Mouse (Mus musculus) lung, embryonic 14.5 days (tissue): Measurements from ENCODE around the gene Tnfaip1. TPM values are rescaled to one million over a fixed set of nuclear protein-coding genes. Genes with fewer than 3 reads are reported as not detected.

ENCODE experiments used
- ATAC-seq: fragments of 200-750 bp; cut with Nextera tagmentation; 2 replicates; pipeline ENCODE4 v1.8.0; 2017; ENCODE audit warnings: mild to moderate bottlenecking, moderate TSS enrichment, moderate library complexity; ENCODE audit not compliant: insufficient read depth
- DNase-seq: peaks from one replicate; pipeline ENCODE4 v3.0.0-alpha.2; 2015
- H3K27ac ChIP-seq: fragments of 300-500 bp; sonication (generic); 2 replicates; pipeline ENCODE4 v1.5.1; 2014; ENCODE audit warnings: low read depth, mild to moderate bottlenecking, moderate library complexity
- H3K27me3 ChIP-seq: fragments of 300-500 bp; sonication (generic); 2 replicates; pipeline ENCODE4 v1.6.1; 2014; ENCODE audit warnings: low read length, control low read depth; ENCODE audit not compliant: insufficient read depth
- H3K36me3 ChIP-seq: fragments of 300-500 bp; sonication (generic); 2 replicates; pipeline ENCODE4 v1.6.1; 2014; ENCODE audit warnings: control low read depth; ENCODE audit not compliant: insufficient read depth
- H3K4me1 ChIP-seq: fragments of 300-500 bp; sonication (generic); 2 replicates; pipeline ENCODE4 v1.6.1; 2014; ENCODE audit warnings: antibody characterized with exemption, control low read depth; ENCODE audit not compliant: insufficient read depth
- H3K4me2 ChIP-seq: fragments of 300-500 bp; sonication (generic); 2 replicates; pipeline ENCODE4 v1.6.1; 2014; ENCODE audit warnings: mild to moderate bottlenecking
- H3K4me3 ChIP-seq: fragments of 300-500 bp; sonication (generic); 2 replicates; pipeline ENCODE4 v1.5.1; 2014; ENCODE audit warnings: low read depth, low read length
- H3K9ac ChIP-seq: fragments of 300-500 bp; sonication (generic); 2 replicates; pipeline ENCODE4 v1.6.1; 2014
- H3K9me3 ChIP-seq: fragments of 300-500 bp; sonication (generic); 2 replicates; pipeline ENCODE4 v1.6.1; 2016; ENCODE audit warnings: low read depth, low read length, control low read depth
- CTCF ChIP-seq: IDR thresholded peaks from 2 replicates; pipeline ENCODE4 v1.5.1; 2016; ENCODE audit warnings: antibody characterized with exemption, low read depth
- WGBS: fragments of 180-500 bp; shearing (Covaris S2); extraction: QIAGEN DNeasy Blood & Tissue Kit; methylation state at CpG from one replicate; pipeline ENCODE4 v1.1.7; 2014; 5-methylcytosine and 5-hydroxymethylcytosine counted together
- polyA plus RNA-seq: library from polyadenylated mRNA; unstranded; fragments of >200 nt; fragmentation: Nextera tagmentation; extraction: Ambion mirVana; gene quantifications from 2 replicates; pipeline ENCODE4 v1.2.1, GENCODE M21; 2014

The Tnfaip1 gene
- polyA plus RNA-seq, 1 experiment from 2014 or later: 82.9 TPM

GRCm38 (mm10) chr11:78490781-78491241 lies 45.3 kb downstream of the Tnfaip1 start:
- peak; percentile 37; the same call in 1 of the 2 replicates for TF ChIP-seq CTCF
- Histone ChIP-seq H3K9ac (peak overlapping the region; percentile 6; the same call in 1 of the 2 replicates), H3K4me2 (peak overlapping the region; percentile 51), H3K4me1 (no peaks in the 10 kb centered on the region), H3K9me3 (no peaks in the 10 kb centered on the region), H3K36me3 (no peaks in the 10 kb centered on the region), H3K27me3 (peaks cover 69% of the 10 kb centered on the region), H3K4me3 (peak overlapping the region; percentile 18), H3K27ac (no peak overlapping the region)
- ATAC-seq (no peak), DNase-seq (peak; percentile 56)
- WGBS: 8% methylated on average over 45 of the region's 48 CpGs

DNA sequence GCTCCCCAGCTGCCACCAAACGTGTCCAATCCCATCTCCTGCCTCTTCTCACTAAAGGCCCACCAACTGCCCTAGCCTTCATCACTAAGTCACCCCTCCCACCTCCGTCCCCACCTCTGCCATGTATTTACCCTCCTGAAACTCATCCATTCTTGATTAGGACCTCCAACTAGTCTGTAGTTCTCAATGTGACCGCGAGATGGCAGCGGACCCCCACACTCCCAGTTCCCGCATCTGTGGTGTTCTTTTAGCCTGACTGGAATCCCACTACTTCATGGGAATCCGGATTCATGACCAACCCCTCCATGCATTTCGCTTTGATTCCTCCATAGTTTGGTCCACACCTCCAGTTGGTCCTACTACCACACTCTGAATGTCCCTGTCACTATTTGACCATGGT lies 48.0 kb downstream of the Tnfaip1 start:
- no peak; the same call in 1 of the 2 replicates for ATAC-seq
- peak; percentile 86 for TF ChIP-seq CTCF
- no peaks in the 10 kb centered on the region for H3K4me1 ChIP-seq

DNA sequence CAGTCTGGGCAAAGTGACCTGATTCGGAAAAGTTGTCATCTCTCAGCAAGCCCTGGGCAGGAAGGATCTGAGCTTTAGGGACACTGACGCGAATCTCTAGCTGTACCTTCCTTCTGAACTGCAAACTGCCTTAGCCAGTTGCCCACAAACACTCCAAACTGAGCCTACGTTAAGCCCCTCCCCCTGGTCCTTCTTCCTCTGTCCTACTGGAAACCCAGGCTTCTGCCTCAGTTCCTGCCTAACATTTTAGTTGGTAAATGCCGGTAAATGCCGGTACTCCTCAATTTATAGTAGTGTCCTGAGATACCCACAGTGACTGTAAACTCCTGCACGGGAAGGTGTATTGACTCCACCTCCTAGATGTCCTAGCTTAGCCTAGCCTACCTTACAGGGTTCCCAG lies 52.5 kb downstream of the Tnfaip1 start:
- DNase-seq (no peak), ATAC-seq (no peak)
- Histone ChIP-seq H3K27me3 (peaks cover 33% of the 10 kb centered on the region), H3K9me3 (no peaks in the 10 kb centered on the region), H3K27ac (no peak overlapping the region), H3K4me3 (no peak overlapping the region), H3K36me3 (no peaks in the 10 kb centered on the region), H3K4me1 (no peaks in the 10 kb centered on the region), H3K4me2 (no peak overlapping the region), H3K9ac (no peak overlapping the region)
- 51% methylated on average over 7 of the region's 7 CpGs for WGBS
- TF ChIP-seq CTCF: no peak

More for the DNA sequence above, 48.0 kb downstream of the Tnfaip1 start:
- H3K4me3 ChIP-seq: no peak overlapping the region
- no peak overlapping the region for H3K27ac ChIP-seq
- no peak overlapping the region for H3K9ac ChIP-seq
- peaks cover 65% of the 10 kb centered on the region for H3K27me3 ChIP-seq
- WGBS: 2% methylated on average over 8 of the region's 8 CpGs
- DNase-seq: peak; percentile 83
- H3K4me2 ChIP-seq: no peak overlapping the region
- no peaks in the 10 kb centered on the region for H3K36me3 ChIP-seq
- no peaks in the 10 kb centered on the region for H3K9me3 ChIP-seq

- 75% methylated on average over 3 of the region's 3 CpGs for WGBS
- no peak overlapping the region for H3K4me2 ChIP-seq
- H3K27ac ChIP-seq: no peak overlapping the region
- H3K4me3 ChIP-seq: no peak overlapping the region
- H3K36me3 ChIP-seq: no peaks in the 10 kb centered on the region
- H3K4me1 ChIP-seq: no peaks in the 10 kb centered on the region
- H3K9ac ChIP-seq: no peak overlapping the region
- H3K27me3 ChIP-seq: no peaks in the 10 kb centered on the region
- no peaks in the 10 kb centered on the region for H3K9me3 ChIP-seq
- DNase-seq (no peak), ATAC-seq (no peak)
- TF ChIP-seq CTCF: no peak
Measured at GRCm38 (mm10) chr11:78475289-78475688, 60.8 kb downstream of the Tnfaip1 start.

Other genes with a start within 250 kb of the Tnfaip1 start
- gene BC030499, start 245.5 kb downstream of the Tnfaip1 start, polyA plus RNA-seq: 0.45 and 0.66 TPM in 2 replicates
- gene Spag5, start 234.8 kb downstream of the Tnfaip1 start, polyA plus RNA-seq: 54.2 and 59.8 TPM in 2 replicates
- gene Aldoc, start 213.4 kb downstream of the Tnfaip1 start, polyA plus RNA-seq: 4.4 and 5.0 TPM in 2 replicates
- 69.9 and 76.0 TPM in 2 replicates for gene Pigs, start 207.9 kb downstream of the Tnfaip1 start, polyA plus RNA-seq
- 36.8 and 43.1 TPM in 2 replicates for gene Unc119, start 192.8 kb downstream of the Tnfaip1 start, polyA plus RNA-seq
- gene Foxn1, start 149.8 kb downstream of the Tnfaip1 start, polyA plus RNA-seq: not detected in 2 replicates
- not detected in 2 replicates for gene Slc13a2, start 114.1 kb downstream of the Tnfaip1 start, polyA plus RNA-seq
- gene Slc46a1, start 70.6 kb downstream of the Tnfaip1 start, polyA plus RNA-seq: 13.5 and 14.3 TPM in 2 replicates
- 1.2 and 1.4 TPM in 2 replicates for gene Sarm1, start 38.6 kb downstream of the Tnfaip1 start, polyA plus RNA-seq
- gene Vtn, start 37.2 kb downstream of the Tnfaip1 start, polyA plus RNA-seq: 0.20 and 0.50 TPM in 2 replicates
- gene Sebox, start 32.9 kb downstream of the Tnfaip1 start, polyA plus RNA-seq: not detected in 2 replicates
- gene Tmem199, start 24.2 kb downstream of the Tnfaip1 start, polyA plus RNA-seq: 47.0 and 53.3 TPM in 2 replicates
- 148 and 153 TPM in 2 replicates for gene Poldip2, start 24.1 kb downstream of the Tnfaip1 start, polyA plus RNA-seq
- 119 and 134 TPM in 2 replicates for gene Ift20, start within 50 bp of the Tnfaip1 start, polyA plus RNA-seq
- gene Tmem97, start 14.4 kb upstream of the Tnfaip1 start, polyA plus RNA-seq: 102 and 108 TPM in 2 replicates
- 14.5 and 15.9 TPM in 2 replicates for gene Nlk, start 161.0 kb upstream of the Tnfaip1 start, polyA plus RNA-seq
- 42.4 and 48.0 TPM in 2 replicates for gene Ccnq, start 215.4 kb upstream of the Tnfaip1 start, polyA plus RNA-seq